Mouse (Mus musculus): ENCODE data around the gene Slc6a3. TPM values are rescaled to one million over a fixed set of nuclear protein-coding genes. Genes with fewer than 3 reads are reported as not detected.

Gene Slc6a3
- 1.5 and 1.7 TPM in 2 replicates for polyA plus RNA-seq (2012; rRNA removed)

GRCm38 (mm10) chr13:73536403-73536821 lies at the start of gene Slc6a3:
Gene Slc6a3 (plus strand): TSS chr13:73536747.

GRCm38 (mm10) chr13:73603522-73604155 lies 67.1 kb downstream of the Slc6a3 start, which contains the start of gene Clptm1l:
Gene Clptm1l (plus strand): TSS chr13:73604006.

GRCm38 (mm10) chr13:73626745-73627549 lies 90.4 kb downstream of the Slc6a3 start, which contains the start of gene Tert:
Gene Tert (plus strand): TSS chr13:73626911.

Other genes starting within 250 kb of the Slc6a3 start
- gene Mrpl36, start 208.2 kb upstream of the Slc6a3 start, polyA plus RNA-seq (2012; rRNA removed), result 77.3 and 79.4 TPM in 2 replicates
- 220 and 223 TPM in 2 replicates for gene Ndufs6, start 208.2 kb upstream of the Slc6a3 start, polyA plus RNA-seq (2012; rRNA removed)
- 71.8 and 74.4 TPM in 2 replicates for gene Lpcat1, start 69.5 kb upstream of the Slc6a3 start, polyA plus RNA-seq (2012; rRNA removed)
- gene Clptm1l, start 67.3 kb downstream of the Slc6a3 start, polyA plus RNA-seq (2012; rRNA removed), result 114 and 125 TPM in 2 replicates
- 14.7 and 15.7 TPM in 2 replicates for gene Tert, start 90.2 kb downstream of the Slc6a3 start, polyA plus RNA-seq (2012; rRNA removed)
- 0.06 TPM in 1 of 2 replicates, not detected in the other for gene Slc6a18, start 141.3 kb downstream of the Slc6a3 start, polyA plus RNA-seq (2012; rRNA removed)
- 0.15 and 0.41 TPM in 2 replicates for gene Slc6a19, start 168.1 kb downstream of the Slc6a3 start, polyA plus RNA-seq (2012; rRNA removed)
- 30.5 and 34.8 TPM in 2 replicates for gene Slc12a7, start 196.3 kb downstream of the Slc6a3 start, polyA plus RNA-seq (2012; rRNA removed)

Measured in central nervous system, embryonic 14 days (tissue).